Mouse (Mus musculus): Measurements from ENCODE around the gene Defb9. TPM values are rescaled to one million over a fixed set of nuclear protein-coding genes. Genes with fewer than 3 reads are reported as not detected.

Defb9 gene
- polyA plus RNA-seq (2012; rRNA removed; ENCODE audit: low replicate concordance), result not detected in 2 replicates

DNA sequence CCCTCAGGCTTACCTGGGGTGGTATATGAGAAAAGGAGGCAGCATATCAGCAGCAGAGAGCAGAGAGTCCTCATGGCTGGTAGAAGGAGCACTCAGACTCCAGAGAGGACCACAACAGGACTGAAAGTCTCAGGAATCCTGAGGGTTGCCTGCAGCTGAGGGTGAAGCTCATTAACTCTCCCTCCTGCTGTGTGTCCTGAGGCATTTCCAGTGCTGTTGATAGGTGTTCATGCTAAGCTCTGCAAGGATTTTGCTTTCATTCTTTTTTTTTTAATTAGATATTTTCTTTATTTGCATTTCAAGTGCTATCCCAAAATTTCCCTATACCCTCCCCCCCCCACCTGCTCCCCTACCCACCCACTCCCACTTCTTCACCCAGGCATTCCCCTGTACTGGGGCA is at the start of gene Defb9:
Defb9 (minus strand) TSS at position 101 of the 400 bp plus-strand sequence.

DNA sequence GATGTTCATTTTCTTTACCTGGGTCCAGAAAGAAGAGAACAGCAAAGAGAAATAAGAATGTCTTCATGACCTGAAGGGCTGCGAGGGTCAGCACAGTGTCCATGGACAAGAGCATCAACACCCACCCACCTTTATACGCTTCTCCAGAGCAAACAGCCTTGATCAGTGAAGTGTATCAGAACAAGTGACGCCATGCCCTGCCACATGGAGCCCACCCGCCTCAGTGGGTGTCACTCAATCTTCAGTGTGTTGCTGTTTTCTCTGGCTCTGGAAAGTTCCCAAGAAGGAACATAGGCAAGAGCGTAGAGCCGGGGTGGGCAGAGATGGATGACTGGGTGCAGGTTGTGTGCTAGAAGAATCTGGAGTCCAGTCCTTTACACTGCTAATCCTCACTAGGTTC is 47.4 kb upstream of the Defb9 start, which contains the start of gene Defb15:
Defb15 (minus strand) TSS at position 101 of the 400 bp plus-strand sequence.

DNA sequence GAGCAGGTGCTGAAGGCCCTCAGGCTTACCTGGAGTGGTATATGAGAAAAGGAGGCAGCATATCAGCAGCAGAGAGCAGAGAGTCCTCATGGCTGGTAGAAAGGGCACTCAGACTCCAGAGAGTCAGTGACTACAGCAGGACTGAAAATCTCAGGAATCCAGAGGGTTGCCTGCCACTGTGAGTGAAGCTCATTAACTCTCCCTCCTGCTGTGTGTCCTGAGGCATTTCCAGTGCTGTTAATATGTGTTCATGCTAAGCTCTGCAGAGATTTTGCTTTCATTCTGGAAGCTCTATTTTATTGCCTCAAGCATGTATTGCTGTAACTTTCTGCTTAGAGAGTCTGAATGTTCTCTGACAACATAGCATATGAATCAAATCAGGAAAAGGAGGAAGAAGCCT is 21.1 kb upstream of the Defb9 start, which contains the start of gene Defb11:
Defb11 (minus strand) TSS at position 123 of the 400 bp plus-strand sequence.

DNA sequence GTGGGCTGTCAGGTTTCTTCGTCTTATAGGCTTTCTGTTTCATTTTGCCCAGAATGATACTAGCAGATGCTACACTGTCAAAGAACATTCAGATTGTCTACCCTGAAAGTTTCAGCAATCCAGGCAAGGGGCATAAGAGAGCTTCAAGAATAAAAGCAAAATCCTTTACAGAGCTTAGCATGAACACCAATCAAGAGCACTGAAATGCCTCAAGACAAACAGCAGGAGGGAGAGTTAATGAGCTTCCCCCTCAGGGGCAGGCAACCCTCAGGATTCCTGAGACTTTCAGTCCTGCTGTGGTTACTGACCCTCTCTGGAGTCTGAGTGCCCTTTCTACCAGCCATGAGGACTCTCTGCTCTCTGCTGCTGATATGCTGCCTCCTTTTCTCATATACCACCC is 26.6 kb downstream of the Defb9 start, which contains the start of gene Defb10:
Defb10 (plus strand) TSS at position 316 of the 400 bp plus-strand sequence.

Other genes with a start within 250 kb of the Defb9 start
- 8.3 and 19.8 TPM in 2 replicates for gene Defa17, start 229.6 kb downstream of the Defb9 start, polyA plus RNA-seq (2012; rRNA removed; ENCODE audit: low replicate concordance)
- gene Defa34, start 219.6 kb downstream of the Defb9 start, polyA plus RNA-seq (2012; rRNA removed; ENCODE audit: low replicate concordance), result not detected in 2 replicates
- gene AY761184, start 181.8 kb downstream of the Defb9 start, polyA plus RNA-seq (2012; rRNA removed; ENCODE audit: low replicate concordance), result 130 and 525 TPM in 2 replicates
- gene Defa24, start 150.9 kb downstream of the Defb9 start, polyA plus RNA-seq (2012; rRNA removed; ENCODE audit: low replicate concordance), result 1,037 and 1,891 TPM in 2 replicates
- gene Defb50, start 61.9 kb downstream of the Defb9 start, polyA plus RNA-seq (2012; rRNA removed; ENCODE audit: low replicate concordance), result not detected in 2 replicates
- gene Defb2, start 45.5 kb downstream of the Defb9 start, polyA plus RNA-seq (2012; rRNA removed; ENCODE audit: low replicate concordance), result not detected in 2 replicates
- not detected in 2 replicates for gene Defb10, start 26.5 kb downstream of the Defb9 start, polyA plus RNA-seq (2012; rRNA removed; ENCODE audit: low replicate concordance)
- not detected in 2 replicates for gene Defb11, start 21.0 kb upstream of the Defb9 start, polyA plus RNA-seq (2012; rRNA removed; ENCODE audit: low replicate concordance)
- gene Defb15, start 47.3 kb upstream of the Defb9 start, polyA plus RNA-seq (2012; rRNA removed; ENCODE audit: low replicate concordance), result not detected in 2 replicates
- gene Defb35, start 52.9 kb upstream of the Defb9 start, polyA plus RNA-seq (2012; rRNA removed; ENCODE audit: low replicate concordance), result not detected in 2 replicates
- not detected in 2 replicates for gene Defb13, start 61.3 kb upstream of the Defb9 start, polyA plus RNA-seq (2012; rRNA removed; ENCODE audit: low replicate concordance)
- gene Fam90a1a, start 73.3 kb upstream of the Defb9 start, polyA plus RNA-seq (2012; rRNA removed; ENCODE audit: low replicate concordance), result not detected in 2 replicates
- not detected in 2 replicates for gene Ccdc70, start 84.4 kb upstream of the Defb9 start, polyA plus RNA-seq (2012; rRNA removed; ENCODE audit: low replicate concordance)
- 4.4 and 9.0 TPM in 2 replicates for gene Atp7b, start 174.9 kb upstream of the Defb9 start, polyA plus RNA-seq (2012; rRNA removed; ENCODE audit: low replicate concordance)
- 0.56 and 0.95 TPM in 2 replicates for gene Alg11, start 175.3 kb upstream of the Defb9 start, polyA plus RNA-seq (2012; rRNA removed; ENCODE audit: low replicate concordance)
- 0.05 and 0.22 TPM in 2 replicates for gene Nek5, start 239.6 kb upstream of the Defb9 start, polyA plus RNA-seq (2012; rRNA removed; ENCODE audit: low replicate concordance)